In the genomic region with DNA sequence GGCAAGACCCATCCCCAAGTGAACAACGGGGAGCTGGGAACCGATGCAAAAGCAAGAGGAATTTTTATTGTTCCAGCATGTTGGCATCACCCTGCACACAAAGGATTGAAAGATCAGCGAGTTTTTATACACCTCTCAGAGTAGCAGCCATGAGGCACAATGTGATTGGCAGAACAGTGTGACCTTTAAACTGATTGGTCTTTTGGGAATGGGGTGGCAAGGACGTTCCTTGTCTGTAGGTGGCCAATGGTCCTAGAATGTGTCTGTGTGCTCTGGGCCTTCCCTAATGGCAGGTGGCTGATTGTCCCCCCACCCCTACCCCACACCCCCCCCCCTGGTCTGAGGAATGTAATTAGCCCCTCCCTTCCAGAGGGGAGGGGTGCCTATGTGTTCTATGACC, we compare ENCODE assay signal across 37 mouse cellular contexts. TPM values are rescaled to one million over a fixed set of nuclear protein-coding genes. Genes with fewer than 3 reads are reported as not detected.
"Had no signal": no experiment of that assay in that cellular context is flagged by ENCODE, and none has a peak within 500 bp of the region (broad histone marks: within the 10 kb centered on the region; RNA-seq: fewer than 3 reads in every experiment).

No protein-coding gene starts in this region.

- H3K9ac ChIP-seq: heart, embryonic 12.5 days; heart, embryonic 13.5 days; heart, embryonic 15.5 days; hindbrain, embryonic 12.5 days; hindbrain, embryonic 13.5 days; hindbrain, embryonic 14.5 days; hindbrain, embryonic 15.5 days; intestine, embryonic 15.5 days; kidney, embryonic 15.5 days had no signal

- H3K4me3 ChIP-seq: heart, embryonic 12.5 days; heart, embryonic 13.5 days; heart, embryonic 15.5 days; hindbrain, embryonic 10.5 days; hindbrain, embryonic 12.5 days; hindbrain, embryonic 13.5 days; hindbrain, embryonic 15.5 days; intestine, embryonic 15.5 days; kidney, embryonic 15.5 days; layer of hippocampus, adult 2 months; left cerebral cortex, adult 2 months had no signal

- H3K9me3 ChIP-seq: heart, embryonic 13.5 days; heart, embryonic 15.5 days; hindbrain, embryonic 10.5 days; hindbrain, embryonic 12.5 days; hindbrain, embryonic 13.5 days; hindbrain, embryonic 15.5 days; intestine, embryonic 15.5 days; kidney, embryonic 15.5 days had no signal

- H3K4me1 ChIP-seq: hindbrain, embryonic 15.5 days; intestine, embryonic 15.5 days had no signal

- H3K36me3 ChIP-seq: heart, embryonic 12.5 days; heart, embryonic 13.5 days; heart, embryonic 15.5 days; hindbrain, embryonic 10.5 days; hindbrain, embryonic 12.5 days; hindbrain, embryonic 13.5 days; hindbrain, embryonic 15.5 days; intestine, embryonic 15.5 days; kidney, embryonic 15.5 days had no signal

- H3K27ac ChIP-seq: heart, embryonic 13.5 days; heart, embryonic 15.5 days; hindbrain, embryonic 10.5 days; hindbrain, embryonic 12.5 days; hindbrain, embryonic 13.5 days; hindbrain, embryonic 14.5 days; hindbrain, embryonic 15.5 days; hindbrain, postnatal 0 days; intestine, embryonic 15.5 days; kidney, embryonic 15.5 days; kidney, postnatal 0 days; layer of hippocampus, adult 2 months; left cerebral cortex, adult 2 months had no signal

- ATAC-seq: hindbrain, embryonic 16.5 days; hindbrain, postnatal 0 days; intestine, embryonic 15.5 days; intestine, embryonic 16.5 days; intestine, postnatal 0 days had no signal

- H3K27me3 ChIP-seq: heart, embryonic 12.5 days; heart, embryonic 13.5 days; heart, embryonic 15.5 days; hindbrain, embryonic 12.5 days; hindbrain, embryonic 13.5 days; hindbrain, embryonic 15.5 days; intestine, embryonic 15.5 days; kidney, embryonic 15.5 days had no signal

- DNase-seq: heart, postnatal 10 days; heart, postnatal 14 days; heart, postnatal 36 days; heart, postnatal 4 days; kidney, adult 11 months; kidney, adult 18-20 months; kidney, adult 8-10 months; kidney, adult 9 months; kidney, postnatal 10 days; kidney, postnatal 14 days; kidney, postnatal 25 days; kidney, postnatal 36 days; kidney, postnatal 4 days; layer of hippocampus, adult 9-11 months; layer of hippocampus, postnatal 36 days had no signal

RNA-seq across cellular contexts. Expression of gene Glrp1, which starts 50.7 kb away (rescaled TPM):
- polyA plus RNA-seq: hindbrain, embryonic 10.5 days; hindbrain, embryonic 11.5 days; hindbrain, embryonic 12.5 days; hindbrain, embryonic 13.5 days; hindbrain, embryonic 14.5 days; hindbrain, embryonic 15.5 days; hindbrain, embryonic 16.5 days; hindbrain, postnatal 0 days; intestine, embryonic 14.5 days; intestine, embryonic 15.5 days; intestine, embryonic 16.5 days; intestine, postnatal 0 days; kidney, embryonic 15.5 days; kidney, embryonic 16.5 days; large intestine, adult 2 months had no signal

RNA-seq across cellular contexts. Expression of gene Spp2, which starts 52.4 kb away (rescaled TPM):
- polyA plus RNA-seq: heart, embryonic 14.5 days; hindbrain, embryonic 10.5 days; hindbrain, embryonic 11.5 days; hindbrain, embryonic 12.5 days; hindbrain, embryonic 13.5 days had no signal
